Mouse (Mus musculus) testis, adult 2 months (tissue): ENCODE results near the gene Hoxc4. TPM values are rescaled to one million over a fixed set of nuclear protein-coding genes. Genes with fewer than 3 reads are reported as not detected.

Experiments used
- H3K27ac ChIP-seq: fragments of 200-500 bp; 2 replicates; pipeline ENCODE4 v1.5.1; 2012; ENCODE audit warnings: low read depth, low read length; ENCODE audit not compliant: control insufficient read depth, insufficient read depth
- H3K27me3 ChIP-seq: fragments of 200-500 bp; 2 replicates; pipeline ENCODE4 v1.6.1; 2012; ENCODE audit warnings: mild to moderate bottlenecking, low read length, moderate library complexity; ENCODE audit not compliant: control insufficient read depth, insufficient read depth
- H3K36me3 ChIP-seq: fragments of 200-500 bp; 2 replicates; pipeline ENCODE4 v1.6.1; 2012; ENCODE audit warnings: mild to moderate bottlenecking, low read length; ENCODE audit not compliant: control insufficient read depth, insufficient read depth
- H3K4me1 ChIP-seq: fragments of 200-500 bp; 2 replicates; pipeline ENCODE4 v1.6.1; 2012; ENCODE audit warnings: low read length; ENCODE audit not compliant: control insufficient read depth, insufficient read depth
- H3K4me3 ChIP-seq: fragments of 200-500 bp; 2 replicates; pipeline ENCODE4 v1.5.1; 2012; ENCODE audit warnings: low read depth, mild to moderate bottlenecking, low read length, moderate library complexity, mixed read lengths; ENCODE audit not compliant: control insufficient read depth
- CTCF ChIP-seq: fragments of 200-500 bp; IDR thresholded peaks from 2 replicates; pipeline ENCODE4 v1.5.1; 2012; ENCODE audit warnings: low read depth, mild to moderate bottlenecking, inconsistent platforms, low read length, moderate library complexity; ENCODE audit not compliant: control insufficient read depth, insufficient read depth, insufficient replicate concordance
- POLR2A ChIP-seq: fragments of 200-500 bp; IDR thresholded peaks from 2 replicates; pipeline ENCODE4 v1.6.1; 2012; ENCODE audit warnings: low read depth, mild to moderate bottlenecking, inconsistent platforms, low read length, moderate library complexity; ENCODE audit not compliant: control insufficient read depth
- polyA plus RNA-seq: library from polyadenylated mRNA; depleted of rRNA; stranded (reverse); fragments of >200 nt; gene quantifications from 2 replicates; pipeline ENCODE4 v1.2.3, GENCODE M21; 2012

Hoxc4 gene
- polyA plus RNA-seq, 1 experiment: 0.33 TPM

- TF ChIP-seq POLR2A: no peak
- no peak for TF ChIP-seq CTCF
- Histone ChIP-seq H3K4me1 (peaks cover 2% of the 10 kb centered on the region; the same call in 1 of the 2 replicates), H3K4me3 (no peak within 1 kb of the TSS), H3K27ac (no peak within 1 kb of the TSS), H3K36me3 (no peaks in the 10 kb centered on the region), H3K27me3 (peaks cover 2% of the 10 kb centered on the region; the same call in 1 of the 2 replicates)
Measured at GRCm38 (mm10) chr15:102976171-102976570, 42.6 kb upstream of the Hoxc4 start, which contains the start of gene Hoxc9. Gene Hoxc9 (plus strand): TSS chr15:102976439.

GRCm38 (mm10) chr15:102976631-102977422 is 41.9 kb upstream of the Hoxc4 start:
- Histone ChIP-seq H3K4me3 (no peak overlapping the region), H3K27ac (no peak overlapping the region), H3K36me3 (no peaks in the 10 kb centered on the region), H3K27me3 (peaks cover 5% of the 10 kb centered on the region; the same call in 1 of the 2 replicates), H3K4me1 (peaks cover 6% of the 10 kb centered on the region)
- TF ChIP-seq POLR2A: no peak
- TF ChIP-seq CTCF: no peak

GRCm38 (mm10) chr15:102977423-102977974 is 41.2 kb upstream of the Hoxc4 start:
- TF ChIP-seq POLR2A (no peak), CTCF (no peak)
- H3K4me3 ChIP-seq: no peak overlapping the region
- H3K36me3 ChIP-seq: no peaks in the 10 kb centered on the region
- peaks cover 6% of the 10 kb centered on the region; the same call in 1 of the 2 replicates for H3K27me3 ChIP-seq
- H3K4me1 ChIP-seq: peaks cover 6% of the 10 kb centered on the region
- no peak overlapping the region for H3K27ac ChIP-seq

GRCm38 (mm10) chr15:102978615-102979515 is 39.9 kb upstream of the Hoxc4 start:
- H3K4me1 ChIP-seq: peaks cover 6% of the 10 kb centered on the region
- peaks cover 10% of the 10 kb centered on the region for H3K27me3 ChIP-seq
- H3K36me3 ChIP-seq: no peaks in the 10 kb centered on the region
- H3K27ac ChIP-seq: no peak overlapping the region
- TF ChIP-seq POLR2A: no peak
- TF ChIP-seq CTCF: no peak
- H3K4me3 ChIP-seq: no peak overlapping the region

- Histone ChIP-seq H3K4me1 (peaks cover 6% of the 10 kb centered on the region), H3K27me3 (peaks cover 12% of the 10 kb centered on the region), H3K36me3 (no peaks in the 10 kb centered on the region), H3K4me3 (no peak overlapping the region), H3K27ac (no peak overlapping the region)
- TF ChIP-seq POLR2A (no peak), CTCF (no peak)
Measured at GRCm38 (mm10) chr15:102979936-102980335, 38.8 kb upstream of the Hoxc4 start.

GRCm38 (mm10) chr15:102980352-102980751 is 38.4 kb upstream of the Hoxc4 start:
- no peak overlapping the region for H3K4me3 ChIP-seq
- no peak overlapping the region for H3K27ac ChIP-seq
- H3K4me1 ChIP-seq: peaks cover 6% of the 10 kb centered on the region
- H3K36me3 ChIP-seq: no peaks in the 10 kb centered on the region
- peaks cover 12% of the 10 kb centered on the region for H3K27me3 ChIP-seq
- TF ChIP-seq CTCF (no peak), POLR2A (no peak)

- Histone ChIP-seq H3K4me3 (peak overlapping the region; percentile 24; the same call in 1 of the 2 replicates), H3K27ac (no peak overlapping the region), H3K4me1 (peaks cover 4% of the 10 kb centered on the region), H3K27me3 (peaks cover 12% of the 10 kb centered on the region), H3K36me3 (no peaks in the 10 kb centered on the region)
- TF ChIP-seq POLR2A (no peak), CTCF (no peak)
Measured at GRCm38 (mm10) chr15:102980912-102981311, 37.8 kb upstream of the Hoxc4 start.
